Mouse (Mus musculus): ENCODE measurements around the gene Slfn5. TPM values are rescaled to one million over a fixed set of nuclear protein-coding genes. Genes with fewer than 3 reads are reported as not detected.
"Not testable (repeated sequence)": the region's sequence is repeated elsewhere in the genome, so short reads cannot be mapped to it uniquely, and the experiment has no call there.

The Slfn5 gene
- 1 to 10 TPM; 3.2 to 4.6 TPM for total RNA-seq (2021)
- long read RNA-seq, experiment 1, partial matches to known transcripts, result 0 of 1 reads
- long read RNA-seq, experiment 1, other reads (novel, unspliced or antisense), result 1 of 1 reads
- long read RNA-seq, experiment 2, result 0 reads

DNA sequence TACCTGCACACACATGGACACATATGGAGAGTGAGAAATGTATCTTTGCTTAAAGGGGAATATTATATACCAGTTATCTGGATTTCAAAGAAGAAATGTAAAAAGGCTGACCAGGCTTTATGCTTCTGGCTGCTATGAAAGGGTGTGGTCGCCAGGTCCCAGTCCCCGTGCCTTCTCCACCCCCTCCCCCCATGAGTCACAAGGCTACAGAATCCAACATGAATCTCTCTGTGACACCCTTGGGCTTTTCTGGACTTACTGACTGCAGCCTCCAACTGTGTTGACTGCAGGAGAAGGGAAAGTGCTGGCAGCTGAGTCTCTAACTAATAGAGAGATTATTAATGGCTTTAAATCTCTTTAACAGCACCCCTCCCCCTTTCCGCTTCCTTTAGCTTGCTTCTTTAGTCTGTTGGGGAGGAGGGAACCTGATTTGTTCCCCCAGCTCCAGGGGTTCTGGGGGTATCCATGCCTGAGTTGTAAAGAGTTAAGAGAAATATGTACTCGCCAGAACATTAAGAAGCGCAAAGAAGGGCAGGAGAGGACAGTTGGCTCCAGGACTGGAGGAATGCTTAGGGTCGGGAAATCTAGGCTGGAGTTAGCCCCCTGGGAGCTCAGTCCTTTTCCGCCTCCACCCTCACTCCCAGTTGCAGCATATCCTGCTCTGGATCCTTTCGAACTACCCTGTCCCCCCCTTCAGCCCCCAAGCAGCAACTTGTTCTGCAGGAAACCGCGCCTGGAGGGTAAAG lies at the start of gene Slfn5:
Gene Slfn5, plus strand, starts transcription at position 614 of the 746 bp plus-strand sequence.
- DNase-seq (ENCODE audit: low spot score in 2 of 2), result no peak

DNA sequence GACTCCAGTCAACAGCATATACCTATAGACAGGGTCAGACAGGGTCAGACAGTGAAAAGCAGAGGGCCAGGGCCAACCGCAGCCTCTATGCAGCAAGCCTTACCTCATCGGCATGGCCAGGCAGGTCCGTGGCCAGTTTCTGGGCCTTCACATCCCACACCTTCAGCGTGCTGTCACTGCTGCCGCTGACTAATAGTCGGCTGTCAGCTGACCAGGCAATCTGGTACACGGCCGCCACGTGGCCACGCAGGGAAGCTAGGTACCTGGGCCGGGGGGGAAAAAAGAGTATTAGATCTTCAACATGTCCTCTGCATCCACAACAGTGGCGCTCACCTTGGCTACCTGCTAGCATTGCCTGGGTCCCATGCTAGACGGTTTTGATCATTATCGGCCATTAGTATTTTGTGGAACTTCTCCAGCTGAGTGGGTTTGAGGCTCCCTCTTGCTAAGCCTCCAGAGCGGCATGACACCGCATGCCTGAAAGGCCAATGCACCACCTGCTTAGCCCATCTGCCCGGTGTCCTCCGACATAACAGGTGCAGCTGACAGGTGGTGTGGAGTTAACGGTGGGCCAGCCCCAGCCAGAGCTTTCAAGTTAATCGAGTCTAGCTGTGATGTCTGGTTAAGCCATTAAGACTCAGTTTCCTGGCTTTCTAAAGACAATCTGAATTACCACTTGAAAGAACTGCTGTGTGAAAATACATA lies 49.4 kb upstream of the Slfn5 start:
- DNase-seq (ENCODE audit: low spot score in 2 of 2), result no peak

DNA sequence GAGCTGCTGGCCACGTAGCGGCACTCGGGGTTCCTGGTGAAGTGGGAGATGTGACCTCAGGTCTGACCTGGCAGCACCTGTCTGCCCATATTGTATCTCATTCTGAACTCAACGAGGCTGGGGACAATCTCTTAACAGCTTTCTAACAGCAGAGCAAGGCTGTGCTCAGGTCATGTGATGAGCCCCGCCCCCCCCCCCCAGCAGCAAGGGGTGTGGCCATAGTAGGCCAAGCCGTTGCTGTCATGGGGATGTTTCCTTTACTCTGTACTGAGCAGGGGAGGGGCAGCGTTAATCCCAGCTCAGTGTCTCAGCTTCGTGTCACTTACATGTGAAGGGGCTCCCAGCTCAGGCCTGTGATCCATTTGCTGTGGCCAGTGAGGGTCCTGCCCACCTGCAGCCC lies 46.2 kb upstream of the Slfn5 start:
- no peak for DNase-seq (ENCODE audit: low spot score in 2 of 2)

DNA sequence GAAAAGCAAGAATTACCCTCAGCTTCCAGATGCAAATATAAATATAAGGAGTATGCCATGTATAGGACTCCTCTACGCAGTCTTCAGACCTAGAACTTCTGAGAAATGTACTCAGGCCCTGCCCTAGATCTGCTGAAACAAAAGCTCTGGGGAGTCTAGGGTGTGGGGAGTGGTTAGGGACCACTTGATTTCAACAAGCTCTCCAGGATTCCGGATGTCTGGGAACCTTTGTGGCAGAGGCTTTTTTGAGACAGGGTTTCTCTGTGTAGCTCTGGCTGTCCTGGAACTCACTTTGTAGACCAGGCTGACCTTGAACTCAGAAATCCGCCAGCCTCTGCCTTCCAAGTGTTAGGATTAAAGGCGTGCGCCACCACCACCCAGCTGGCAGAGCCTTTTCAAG lies 45.3 kb upstream of the Slfn5 start:
- DNase-seq (ENCODE audit: low spot score in 2 of 2), result no peak

DNA sequence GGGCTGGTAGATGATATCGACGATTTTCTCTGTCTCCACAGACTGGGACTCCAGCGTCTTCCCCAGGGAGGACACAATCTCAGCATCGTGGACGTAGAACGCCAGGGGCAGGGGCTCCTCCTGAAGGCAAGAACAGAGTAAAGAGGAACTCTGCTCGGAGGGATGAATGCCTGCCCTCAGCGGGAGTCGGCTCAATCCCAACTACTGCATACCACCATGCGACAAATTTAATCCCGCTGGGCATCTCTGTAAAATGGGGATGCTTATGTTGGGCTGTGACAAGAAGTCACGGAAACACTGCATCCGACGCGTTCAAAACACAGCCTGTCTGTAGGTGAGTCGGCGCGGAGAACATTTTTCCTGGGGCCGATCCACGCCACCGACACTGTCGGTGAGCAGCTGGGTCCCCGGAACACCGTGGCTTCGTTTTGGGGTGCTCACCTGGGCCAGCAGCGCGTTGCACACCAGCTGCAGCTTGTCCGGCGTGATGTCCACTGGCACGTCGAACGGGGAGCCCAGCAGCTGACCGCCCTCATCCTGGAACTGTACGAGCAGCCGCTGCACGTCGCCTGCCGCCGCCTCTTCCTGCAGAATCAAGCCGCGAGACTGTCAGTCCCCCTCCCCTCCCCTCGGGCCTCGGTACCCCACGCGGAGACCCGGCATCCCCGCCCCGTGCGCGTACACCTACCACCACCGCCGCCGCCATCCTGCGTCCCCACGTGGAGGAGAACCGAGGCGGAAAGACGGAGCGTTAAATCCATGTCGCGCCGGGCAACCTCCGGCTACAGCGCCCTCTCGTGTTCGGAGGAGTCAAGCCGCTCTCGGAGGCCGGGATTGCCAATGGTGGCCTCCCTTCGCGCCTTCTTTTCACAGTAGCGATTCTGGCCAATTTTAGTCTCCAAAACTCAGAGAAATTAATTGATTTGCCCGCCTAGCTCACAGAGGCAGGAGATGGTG lies 43.2 kb upstream of the Slfn5 start, which contains the start of gene Nle1:
Gene Nle1, minus strand, starts transcription at position 761 of the 957 bp plus-strand sequence.
- DNase-seq (ENCODE audit: low spot score in 2 of 2), result peak; percentile 93

DNA sequence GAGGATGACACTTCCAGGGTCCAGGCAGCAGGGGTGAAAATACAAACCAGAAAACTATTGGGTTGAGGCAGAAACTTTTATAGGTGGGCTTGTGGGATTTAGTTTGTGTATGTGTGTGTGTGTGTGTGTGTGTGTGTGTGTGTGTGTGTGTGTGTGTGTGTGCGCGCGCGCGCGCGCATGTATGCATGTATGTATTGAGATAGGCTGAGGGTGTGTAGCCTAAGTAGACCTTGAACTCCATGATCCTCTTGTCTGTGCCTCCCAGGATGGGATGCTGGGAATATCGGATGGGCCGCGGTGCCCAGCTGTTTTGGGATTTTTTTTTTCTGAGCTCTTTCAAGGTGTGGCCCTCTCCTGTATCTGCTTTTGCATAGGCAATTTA lies 42.5 kb upstream of the Slfn5 start:
- DNase-seq (ENCODE audit: low spot score in 2 of 2), result no peak

DNA sequence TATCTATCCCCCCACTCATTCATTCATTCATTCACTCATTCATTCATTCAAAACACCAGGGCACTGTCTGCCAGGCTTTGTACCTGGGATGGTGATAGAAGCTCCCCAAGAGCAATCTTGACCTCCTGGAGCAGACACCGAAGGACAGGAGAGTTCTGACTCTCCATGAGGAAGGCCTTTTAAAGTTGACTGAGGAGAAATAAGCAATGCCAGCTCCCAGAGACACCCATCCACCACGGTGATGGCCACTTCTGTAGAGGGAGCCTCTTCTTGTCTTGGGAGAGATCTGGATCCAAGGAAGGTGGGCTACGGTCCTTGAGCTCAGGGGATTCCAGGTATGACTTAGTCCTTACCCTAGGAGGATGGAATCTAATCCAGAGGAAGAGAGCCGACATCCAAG lies 40.9 kb upstream of the Slfn5 start, which contains the start of gene Unc45b:
Gene Unc45b, plus strand, starts transcription at position 301 of the 400 bp plus-strand sequence.
- DNase-seq (ENCODE audit: low spot score in 2 of 2), result no peak

DNA sequence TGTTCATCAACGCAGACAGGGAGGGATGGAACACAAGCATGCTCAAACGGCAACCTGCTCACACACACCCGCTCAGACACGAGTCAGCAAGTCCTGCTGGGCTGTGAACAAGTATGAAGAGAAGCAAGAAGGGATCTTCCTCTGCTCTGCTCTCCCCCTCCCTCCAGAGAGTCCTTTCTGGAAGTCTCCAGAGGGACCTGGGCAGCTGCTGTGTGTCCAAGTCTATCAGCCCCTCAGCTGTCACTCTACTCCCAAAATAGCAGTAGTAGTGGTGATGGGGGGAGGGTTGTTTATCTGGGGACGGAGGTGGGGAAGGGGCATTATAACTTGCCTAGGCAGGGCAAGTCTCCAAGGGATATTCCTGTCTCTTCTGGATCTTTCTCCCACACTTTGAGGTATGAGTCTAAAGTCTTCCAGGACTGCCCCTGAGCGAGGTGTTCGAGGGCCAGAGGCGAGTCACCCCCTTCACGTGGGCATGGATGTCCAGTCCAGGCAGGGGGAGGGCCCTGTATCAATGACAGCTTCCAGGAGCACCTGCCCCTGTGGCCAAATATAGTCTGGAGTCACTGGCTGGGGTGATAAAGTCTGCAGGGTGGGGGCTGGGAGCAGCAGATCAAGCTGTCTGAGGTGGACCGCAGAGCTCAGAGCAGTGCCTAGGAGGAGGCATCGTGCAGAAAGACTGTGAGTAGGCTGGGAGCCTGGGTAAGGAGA lies 40.3 kb upstream of the Slfn5 start:
- no peak for DNase-seq (ENCODE audit: low spot score in 2 of 2)

DNA sequence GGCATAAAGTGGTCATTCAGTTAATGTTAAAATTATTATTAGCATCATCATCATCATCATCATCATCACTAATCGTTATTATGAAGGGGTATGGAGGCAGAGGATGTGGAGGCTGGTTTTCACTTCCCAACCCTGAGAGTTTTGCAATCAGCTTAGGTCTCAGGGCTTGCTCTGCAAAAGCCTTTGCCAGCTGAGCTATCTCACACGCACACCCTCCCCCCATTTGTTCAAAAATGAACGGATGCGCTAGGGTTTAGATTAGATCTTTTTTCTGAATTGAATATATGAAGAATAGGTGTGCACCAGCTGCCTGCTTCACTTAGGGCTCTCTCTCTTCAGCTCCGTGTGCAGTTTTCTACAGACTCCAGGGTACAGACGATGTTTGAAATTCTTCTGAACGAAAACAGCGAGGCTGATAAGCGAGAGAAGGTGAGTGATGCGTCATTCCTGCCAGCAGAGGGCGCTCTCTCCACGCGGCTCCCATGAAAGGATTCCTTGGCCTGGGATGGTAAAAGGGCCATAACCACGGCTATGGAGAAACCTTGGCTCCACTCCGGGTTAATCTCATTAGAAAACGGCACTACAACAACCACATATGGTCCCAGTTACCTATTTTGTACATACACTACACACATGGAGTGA lies 36.3 kb upstream of the Slfn5 start:
- peak; percentile 68 to 70 for DNase-seq (ENCODE audit: low spot score in 2 of 2)

DNA sequence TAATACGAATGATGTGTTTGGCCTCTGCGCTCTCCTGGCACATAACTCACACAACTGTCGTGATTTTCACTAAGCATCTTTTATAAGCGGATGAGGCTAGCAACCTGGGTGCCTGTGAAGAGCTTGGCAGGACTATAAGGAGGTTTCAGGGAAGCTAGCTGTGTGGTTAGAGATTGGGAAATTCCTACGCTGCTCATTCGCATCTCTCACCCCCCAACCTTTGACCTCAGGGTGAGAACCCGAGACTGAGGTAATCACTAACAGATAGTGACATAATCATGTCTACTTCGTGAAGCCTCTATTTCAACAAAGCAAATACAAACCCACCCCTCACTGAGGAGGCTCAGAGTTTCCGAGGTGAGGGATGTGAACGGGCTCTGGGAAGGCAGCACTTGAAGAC lies 30.4 kb upstream of the Slfn5 start:
- DNase-seq (ENCODE audit: low spot score in 2 of 2), result no peak

DNA sequence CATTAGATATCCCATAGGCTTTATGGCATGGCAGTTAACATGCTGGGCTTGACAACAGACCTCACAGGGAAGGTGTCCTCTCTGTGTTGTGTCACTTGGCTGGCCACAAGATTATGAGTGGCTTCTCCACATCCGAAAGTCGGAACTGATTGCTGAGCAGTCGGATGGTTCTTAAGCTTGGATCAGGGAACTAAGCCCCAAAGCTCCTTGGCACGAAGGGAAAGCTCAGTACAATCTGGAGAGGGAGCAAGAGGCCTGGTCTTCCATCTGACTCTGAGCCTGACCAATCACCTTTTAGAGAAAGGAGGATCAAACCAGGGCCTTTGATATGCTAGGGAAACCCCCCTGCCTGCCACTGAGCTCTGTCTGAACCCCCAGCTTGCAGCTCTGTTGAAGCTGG lies 29.5 kb upstream of the Slfn5 start:
- DNase-seq (ENCODE audit: low spot score in 2 of 2), result no peak

DNA sequence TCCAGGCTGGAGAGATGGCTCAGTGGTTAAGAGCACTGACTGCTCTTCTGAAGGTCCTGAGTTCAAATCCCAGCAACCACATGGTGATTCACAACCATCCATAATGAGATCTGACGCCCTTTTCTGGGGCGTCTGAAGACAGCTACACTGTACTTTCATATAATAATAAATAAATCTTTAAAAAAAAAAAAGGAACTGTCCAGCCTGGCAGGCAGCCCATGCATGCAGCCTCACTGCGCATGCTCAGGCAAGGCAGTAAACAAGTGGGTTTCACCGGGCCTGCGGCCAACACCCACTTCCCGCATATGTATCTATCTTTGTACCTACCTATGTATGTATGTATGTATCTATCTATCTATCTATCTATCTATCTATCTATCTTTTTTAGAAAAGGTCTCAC lies 27.2 kb upstream of the Slfn5 start:
- DNase-seq (ENCODE audit: low spot score in 2 of 2), result not testable (repeated sequence)

DNA sequence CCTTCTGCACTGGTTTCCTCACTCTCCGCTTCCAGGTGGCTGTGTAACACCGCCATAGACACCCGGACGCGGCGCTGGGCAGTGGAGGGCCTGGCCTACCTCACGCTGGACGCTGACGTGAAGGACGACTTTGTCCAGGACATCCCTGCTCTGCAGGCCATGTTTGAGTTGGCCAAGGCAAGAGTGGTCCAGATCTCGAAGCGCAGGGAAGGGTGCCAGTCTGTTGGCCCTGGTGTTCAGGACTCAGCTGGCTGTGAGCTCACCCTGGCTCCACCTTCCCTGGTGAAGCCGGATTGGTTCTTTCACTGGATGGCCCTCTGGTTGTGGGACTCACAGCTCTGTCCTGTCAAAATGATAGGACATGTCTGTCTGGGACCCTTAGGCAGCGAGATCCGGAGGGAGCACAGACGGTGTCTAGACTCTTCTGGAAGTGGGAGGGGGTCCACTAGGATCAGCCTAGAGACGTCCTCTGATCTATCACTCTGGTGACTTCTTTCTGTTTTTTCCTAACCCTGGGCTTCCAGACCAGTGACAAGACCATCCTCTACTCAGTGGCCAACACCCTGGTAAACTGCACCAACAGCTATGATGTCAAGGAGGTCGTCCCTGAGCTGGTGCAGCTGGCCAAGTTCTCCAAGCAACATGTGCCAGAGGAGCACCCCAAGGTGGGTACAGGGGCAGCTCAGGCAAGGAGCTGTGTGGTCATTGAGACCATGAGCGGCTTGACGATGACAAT lies 22.1 kb upstream of the Slfn5 start:
- no peak for DNase-seq (ENCODE audit: low spot score in 2 of 2)

DNA sequence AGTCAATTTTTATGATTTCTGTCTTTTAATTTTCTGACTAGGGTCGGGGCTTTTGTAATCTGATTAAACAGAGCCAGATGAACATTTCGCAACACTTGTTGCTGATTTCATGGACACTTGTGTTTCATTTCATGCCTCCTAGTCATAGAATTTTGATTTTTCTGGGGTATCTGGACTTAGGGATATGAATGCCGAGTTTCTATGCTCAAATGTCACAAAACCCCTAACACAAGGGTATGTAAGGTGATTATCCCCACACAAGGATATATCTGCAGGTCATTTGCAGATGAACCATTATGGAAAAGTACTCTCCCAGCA lies 21.6 kb upstream of the Slfn5 start:
- DNase-seq (ENCODE audit: low spot score in 2 of 2), result no peak

DNA sequence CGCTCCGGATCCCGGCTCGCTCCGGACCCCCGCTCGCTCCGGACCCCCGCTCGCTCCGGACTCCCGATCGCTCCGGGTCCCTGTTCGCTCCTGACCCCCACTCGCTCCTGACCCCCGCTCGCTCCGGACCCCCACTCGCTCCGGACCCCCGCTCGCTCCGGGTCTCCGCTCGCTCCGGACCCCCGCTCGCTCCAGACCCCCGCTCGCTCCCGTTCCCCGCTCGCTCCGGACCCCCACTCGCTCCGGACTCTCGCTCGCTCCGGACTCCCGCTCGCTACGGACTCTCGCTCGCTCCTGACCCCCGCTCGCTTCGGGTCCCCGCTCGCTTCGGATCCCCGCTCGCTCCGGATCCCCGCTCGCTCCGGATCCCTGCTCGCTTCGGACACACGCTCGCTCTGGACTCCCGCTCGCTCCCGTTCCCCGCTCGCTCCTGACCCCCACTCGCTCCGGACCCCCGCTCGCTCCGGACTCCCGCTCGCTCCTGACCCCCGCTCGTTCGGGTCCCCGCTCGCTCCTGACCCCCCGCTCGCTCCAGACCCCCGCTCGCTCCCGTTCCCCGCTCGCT lies 20.7 kb upstream of the Slfn5 start:
- DNase-seq (ENCODE audit: low spot score in 2 of 2), result not testable (repeated sequence)

DNA sequence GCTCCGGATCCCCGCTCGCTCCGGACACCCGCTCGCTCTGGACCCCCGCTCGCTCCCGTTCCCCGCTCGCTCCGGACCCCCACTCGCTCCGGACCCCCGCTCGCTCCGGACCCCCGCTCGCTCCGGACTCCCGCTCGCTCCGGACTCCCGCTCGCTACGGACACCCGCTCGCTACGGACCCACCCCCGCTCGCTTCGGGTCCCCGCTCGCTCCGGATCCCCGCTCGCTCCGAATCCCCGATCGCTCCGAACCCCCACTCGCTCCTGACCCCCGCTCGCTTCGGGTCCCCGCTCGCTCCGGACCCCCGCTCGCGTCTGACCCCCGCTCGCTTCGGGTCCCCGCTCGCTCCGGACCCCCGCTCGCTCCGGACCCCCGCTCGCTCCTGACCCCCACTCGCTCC lies 20.0 kb upstream of the Slfn5 start:
- DNase-seq (ENCODE audit: low spot score in 2 of 2), result not testable (repeated sequence)

DNA sequence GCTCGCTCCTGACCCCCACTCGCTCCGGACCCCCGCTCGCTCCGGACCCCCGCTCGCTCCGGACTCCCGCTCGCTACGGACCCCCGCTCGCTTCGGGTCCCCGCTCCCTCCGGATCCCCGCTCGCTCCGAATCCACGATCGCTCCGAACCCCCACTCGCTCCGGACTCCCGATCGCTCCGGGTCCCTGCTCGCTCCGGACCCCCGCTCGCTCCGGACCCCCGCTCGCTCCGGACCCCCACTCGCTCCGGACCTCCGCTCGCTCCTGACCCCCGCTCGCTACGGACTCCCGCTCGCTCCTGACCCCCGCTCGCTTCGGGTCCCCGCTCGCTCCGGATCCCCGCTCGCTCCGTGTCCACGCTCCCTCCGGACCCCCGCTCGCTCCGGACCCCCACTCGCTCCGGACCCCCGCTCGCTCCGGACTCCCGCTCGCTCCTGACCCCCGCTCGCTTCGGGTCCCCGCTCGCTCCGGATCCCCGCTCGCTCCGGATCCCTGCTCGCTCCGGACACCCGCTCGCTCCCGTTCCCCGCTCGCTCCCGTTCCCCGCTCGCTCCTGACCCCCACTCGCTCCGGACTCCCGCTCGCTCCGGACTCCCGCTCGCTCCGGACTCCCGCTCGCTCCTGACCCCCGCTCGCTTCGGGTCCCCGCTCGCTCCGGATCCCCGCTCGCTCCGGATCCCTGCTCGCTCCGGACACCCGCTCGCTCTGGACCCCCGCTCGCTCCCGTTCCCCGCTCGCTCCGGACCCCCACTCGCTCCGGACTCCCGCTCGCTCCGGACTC lies 19.3 kb upstream of the Slfn5 start:
- DNase-seq (ENCODE audit: low spot score in 2 of 2), result not testable (repeated sequence)

DNA sequence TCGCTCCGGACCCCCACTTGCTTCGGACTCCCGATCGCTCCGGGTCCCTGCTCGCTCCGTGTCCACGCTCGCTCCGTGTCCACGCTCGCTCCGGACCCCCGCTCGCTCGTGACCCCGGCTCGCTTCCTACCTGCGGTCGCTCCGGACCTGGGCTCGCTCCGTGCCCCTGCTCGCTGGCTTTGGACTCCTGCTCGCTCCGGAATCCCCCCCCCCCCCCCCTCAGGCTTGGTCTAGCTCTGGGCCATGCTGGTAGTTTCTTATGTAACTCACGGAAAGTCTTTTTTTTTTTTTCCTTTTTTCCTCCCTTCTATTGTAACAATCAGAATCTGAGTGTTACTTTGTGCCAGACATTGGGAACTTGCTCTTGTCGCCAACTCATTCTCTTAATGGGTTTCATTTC lies 18.0 kb upstream of the Slfn5 start:
- DNase-seq (ENCODE audit: low spot score in 2 of 2), result no peak
